Mouse (Mus musculus) limb, embryonic 10.5 days (tissue): ENCODE data around the gene Slc37a4. TPM values are rescaled to one million over a fixed set of nuclear protein-coding genes. Genes with fewer than 3 reads are reported as not detected.
"Not testable (repeated sequence)": the region's sequence is repeated elsewhere in the genome, so short reads cannot be mapped to it uniquely, and the experiment has no call there.

ENCODE experiments used
- DNase-seq: peaks from one replicate; pipeline ENCODE4 v3.0.0-alpha.2; 2017; ENCODE audit warnings: low spot score
- H3K27ac ChIP-seq: fragments of 300-500 bp; sonication (generic); 2 replicates; pipeline ENCODE4 v1.5.1; 2016; ENCODE audit warnings: mild to moderate bottlenecking
- H3K27me3 ChIP-seq: fragments of 300-500 bp; sonication (generic); 2 replicates; pipeline ENCODE4 v1.6.1; 2016; ENCODE audit warnings: low read depth, mild to moderate bottlenecking; ENCODE audit not compliant: poor library complexity, severe bottlenecking
- H3K36me3 ChIP-seq: fragments of 300-500 bp; sonication (generic); 2 replicates; pipeline ENCODE4 v1.6.1; 2016; ENCODE audit warnings: mild to moderate bottlenecking, moderate library complexity
- H3K4me1 ChIP-seq: fragments of 300-500 bp; sonication (generic); 2 replicates; pipeline ENCODE4 v1.6.1; 2016
- H3K4me3 ChIP-seq: fragments of 300-500 bp; sonication (generic); 2 replicates; pipeline ENCODE4 v1.5.1; 2016; ENCODE audit warnings: mild to moderate bottlenecking, moderate library complexity
- H3K9me3 ChIP-seq: fragments of 300-500 bp; sonication (generic); replicated peaks from 2 replicates; pipeline ENCODE4 v1.6.1; 2016; ENCODE audit warnings: mild to moderate bottlenecking
- WGBS: fragments of 180-500 bp; shearing (Covaris S2); methylation state at CpG from one replicate; pipeline ENCODE4 v1.1.7; 2016; 5-methylcytosine and 5-hydroxymethylcytosine counted together
- polyA plus RNA-seq: library from polyadenylated mRNA; unstranded; fragments of >200 nt; fragmentation: Nextera tagmentation; extraction: Ambion mirVana; gene quantifications from 2 replicates; pipeline ENCODE4 v1.2.1, GENCODE M21; 2016

Slc37a4 gene
- polyA plus RNA-seq, 1 experiment from 2014 or later: 9.7 TPM

- not testable (repeated sequence) for DNase-seq, H3K9me3 ChIP-seq, H3K27ac ChIP-seq, H3K27me3 ChIP-seq, H3K4me3 ChIP-seq
- Histone ChIP-seq H3K4me1 (peaks cover 21% of the 10 kb centered on the region), H3K36me3 (peaks cover 20% of the 10 kb centered on the region)
- 90% methylated on average over 2 of the region's 2 CpGs for whole genome bisulfite sequencing
Observed at GRCm38 (mm10) chr9:44377335-44377734, 19.3 kb upstream of the Slc37a4 start.

- Histone ChIP-seq H3K36me3 (peaks cover 29% of the 10 kb centered on the region), H3K4me3 (peak overlapping the region; percentile 77), H3K27me3 (no peaks in the 10 kb centered on the region), H3K27ac (peak overlapping the region; percentile 91; the same call in 1 of the 2 replicates), H3K4me1 (peaks cover 21% of the 10 kb centered on the region), H3K9me3 (no peaks in the 10 kb centered on the region)
- 94% methylated on average over 5 of the region's 5 CpGs for WGBS
- DNase-seq: no peak
Observed at GRCm38 (mm10) chr9:44378153-44378730, 18.4 kb upstream of the Slc37a4 start.

GRCm38 (mm10) chr9:44379054-44379834 is 17.4 kb upstream of the Slc37a4 start, which contains the start of gene Hyou1:
TSS of gene Hyou1 (plus strand) at chr9:44379490.
- Histone ChIP-seq H3K27ac (peak within 1 kb of the TSS; percentile 91), H3K9me3 (no peaks in the 10 kb centered on the region), H3K27me3 (no peaks in the 10 kb centered on the region), H3K4me1 (peaks cover 21% of the 10 kb centered on the region), H3K4me3 (peak within 1 kb of the TSS; percentile 77), H3K36me3 (peaks cover 39% of the 10 kb centered on the region)
- WGBS: under 1% methylated on average over 83 of the region's 83 CpGs
- peak; percentile 100 for DNase-seq

GRCm38 (mm10) chr9:44379862-44380261 is 16.8 kb upstream of the Slc37a4 start:
- 10% methylated on average over 15 of the region's 15 CpGs for WGBS
- no peak for DNase-seq

GRCm38 (mm10) chr9:44384596-44384995 is 12.1 kb upstream of the Slc37a4 start:
- Histone ChIP-seq H3K27me3 (no peaks in the 10 kb centered on the region), H3K4me3 (no peak overlapping the region), H3K27ac (no peak overlapping the region), H3K36me3 (peaks cover 93% of the 10 kb centered on the region), H3K9me3 (no peaks in the 10 kb centered on the region), H3K4me1 (peaks cover 16% of the 10 kb centered on the region)
- 92% methylated on average over 13 of the region's 13 CpGs for WGBS
- no peak for DNase-seq

More at GRCm38 (mm10) chr9:44379862-44380261, 16.8 kb upstream of the Slc37a4 start:
- peaks cover 21% of the 10 kb centered on the region for H3K4me1 ChIP-seq
- H3K9me3 ChIP-seq: no peaks in the 10 kb centered on the region
- peak overlapping the region; percentile 91 for H3K27ac ChIP-seq
- H3K4me3 ChIP-seq: peak overlapping the region; percentile 77
- H3K27me3 ChIP-seq: no peaks in the 10 kb centered on the region
- H3K36me3 ChIP-seq: peaks cover 45% of the 10 kb centered on the region

- 82% methylated on average over 3 of the region's 3 CpGs for WGBS
- H3K27ac ChIP-seq: no peak overlapping the region
- no peak overlapping the region for H3K4me3 ChIP-seq
- H3K36me3 ChIP-seq: peaks cover 99% of the 10 kb centered on the region
- no peaks in the 10 kb centered on the region for H3K4me1 ChIP-seq
- H3K9me3 ChIP-seq: no peaks in the 10 kb centered on the region
- no peak for DNase-seq
- no peaks in the 10 kb centered on the region for H3K27me3 ChIP-seq
Observed at GRCm38 (mm10) chr9:44387221-44387620, 9.4 kb upstream of the Slc37a4 start.

GRCm38 (mm10) chr9:44389273-44389672 is 7.4 kb upstream of the Slc37a4 start:
- DNase-seq: peak; percentile 56
- H3K4me3 ChIP-seq: no peak overlapping the region
- 67% methylated on average over 8 of the region's 8 CpGs for WGBS
- H3K27ac ChIP-seq: no peak overlapping the region
- H3K27me3 ChIP-seq: no peaks in the 10 kb centered on the region
- H3K4me1 ChIP-seq: no peaks in the 10 kb centered on the region
- H3K9me3 ChIP-seq: no peaks in the 10 kb centered on the region
- H3K36me3 ChIP-seq: peaks cover 87% of the 10 kb centered on the region

GRCm38 (mm10) chr9:44391466-44391865 is 5.2 kb upstream of the Slc37a4 start:
- DNase-seq: peak; percentile 75
- no peaks in the 10 kb centered on the region for H3K4me1 ChIP-seq
- H3K27me3 ChIP-seq: no peaks in the 10 kb centered on the region
- H3K4me3 ChIP-seq: no peak overlapping the region
- 47% methylated on average over 4 of the region's 4 CpGs for WGBS
- H3K27ac ChIP-seq: no peak overlapping the region
- no peaks in the 10 kb centered on the region for H3K9me3 ChIP-seq
- peaks cover 65% of the 10 kb centered on the region for H3K36me3 ChIP-seq

GRCm38 (mm10) chr9:44398087-44398486 is 1.4 kb downstream of the Slc37a4 start:
- Histone ChIP-seq H3K27me3 (peaks cover 12% of the 10 kb centered on the region; the same call in 1 of the 2 replicates), H3K4me1 (peaks cover 21% of the 10 kb centered on the region), H3K9me3 (no peaks in the 10 kb centered on the region), H3K4me3 (peak overlapping the region; percentile 84), H3K27ac (no peak overlapping the region), H3K36me3 (peaks cover 45% of the 10 kb centered on the region)
- WGBS: 21% methylated on average over 4 of the region's 4 CpGs
- no peak for DNase-seq

- Histone ChIP-seq H3K36me3 (peaks cover 49% of the 10 kb centered on the region), H3K4me3 (no peak overlapping the region), H3K27ac (no peak overlapping the region), H3K9me3 (no peaks in the 10 kb centered on the region), H3K4me1 (peaks cover 21% of the 10 kb centered on the region), H3K27me3 (peaks cover 12% of the 10 kb centered on the region; the same call in 1 of the 2 replicates)
- 80% methylated on average over 9 of the region's 9 CpGs for WGBS
- no peak for DNase-seq
Observed at GRCm38 (mm10) chr9:44398551-44398950, 1.9 kb downstream of the Slc37a4 start.

GRCm38 (mm10) chr9:44399114-44399794 is 2.6 kb downstream of the Slc37a4 start:
- peaks cover 21% of the 10 kb centered on the region for H3K4me1 ChIP-seq
- H3K9me3 ChIP-seq: no peaks in the 10 kb centered on the region
- no peak overlapping the region for H3K4me3 ChIP-seq
- 86% methylated on average over 13 of the region's 13 CpGs for WGBS
- no peak for DNase-seq
- H3K27ac ChIP-seq: no peak overlapping the region
- H3K36me3 ChIP-seq: peaks cover 56% of the 10 kb centered on the region
- H3K27me3 ChIP-seq: peaks cover 12% of the 10 kb centered on the region; the same call in 1 of the 2 replicates

- peaks cover 21% of the 10 kb centered on the region for H3K4me1 ChIP-seq
- peaks cover 12% of the 10 kb centered on the region; the same call in 1 of the 2 replicates for H3K27me3 ChIP-seq
- 92% methylated on average over 6 of the region's 6 CpGs for WGBS
- H3K27ac ChIP-seq: no peak overlapping the region
- H3K36me3 ChIP-seq: peaks cover 61% of the 10 kb centered on the region
- H3K9me3 ChIP-seq: no peaks in the 10 kb centered on the region
- no peak overlapping the region for H3K4me3 ChIP-seq
- DNase-seq: no peak
Observed at GRCm38 (mm10) chr9:44399795-44400114, 3.1 kb downstream of the Slc37a4 start.

- Histone ChIP-seq H3K4me1 (peaks cover 22% of the 10 kb centered on the region), H3K9me3 (no peaks in the 10 kb centered on the region), H3K36me3 (peaks cover 70% of the 10 kb centered on the region), H3K27ac (no peak overlapping the region), H3K27me3 (peaks cover 12% of the 10 kb centered on the region; the same call in 1 of the 2 replicates), H3K4me3 (no peak overlapping the region)
- no peak for DNase-seq
- 93% methylated on average over 4 of the region's 4 CpGs for WGBS
Observed at GRCm38 (mm10) chr9:44401081-44401480, 4.4 kb downstream of the Slc37a4 start.
